Mouse (Mus musculus): ENCODE data around the gene Eif3b.

GRCm38 (mm10) chr5:140381156-140381555 is 38.0 kb upstream of the Eif3b start:
- no peak for TF ChIP-seq USF1 (IDR thresholded peaks at IDR 0.05; ENCODE audit: low read depth)
- TF ChIP-seq CTCF (IDR thresholded peaks at IDR 0.05; ENCODE audit: control insufficient read depth, insufficient read depth, insufficient read length): no peak
- no peak for TF ChIP-seq MAX (IDR thresholded peaks at IDR 0.05)
- no peak for TF ChIP-seq MYOD1 (IDR thresholded peaks at IDR 0.05; ENCODE audit: control insufficient read depth, insufficient read length, low read depth)
- TF ChIP-seq MYOG (IDR thresholded peaks at IDR 0.05; ENCODE audit: control insufficient read depth, extremely low read depth, insufficient read length): no peak
- TF ChIP-seq FOSL1 (IDR thresholded peaks at IDR 0.05; ENCODE audit: insufficient read depth, low read length, poor library complexity, severe bottlenecking): no peak
- no peak for TF ChIP-seq CEBPB (IDR thresholded peaks at IDR 0.05; ENCODE audit: low read depth)
